In genomic region chr3:55887193-55887828, GRCm38 (mm10) we compare ENCODE assay signal across 18 mouse cellular contexts.
DNase-seq lines count a peak whose midpoint lies in the region; ATAC-seq and TF ChIP-seq lines count a peak whose summit lies in the region.
"Had no signal": no experiment of that assay in that cellular context is flagged by ENCODE, and none has a peak within 500 bp of the region (broad histone marks: within the 10 kb centered on the region; RNA-seq: fewer than 3 reads in every experiment).

No protein-coding gene starts in this region.

- no peak overlapping the region for H3K4me3 ChIP-seq in hindbrain, embryonic 13.5 days
- no peak overlapping the region for H3K4me3 ChIP-seq in hindbrain, embryonic 16.5 days (ENCODE audit: low read length)
- H3K4me3 ChIP-seq in C2C12 (ENCODE audit: insufficient read depth, poor library complexity, severe bottlenecking): no peak overlapping the region
- H3K4me3 ChIP-seq in midbrain, embryonic 12.5 days: no peak overlapping the region
- H3K4me3 ChIP-seq: erythroblast, embryonic 14.5 days; megakaryocyte, embryonic 14.5 days; neural tube, embryonic 12.5 days; stomach, embryonic 15.5 days had no signal

- H3K79me2 ChIP-seq in C2C12 (ENCODE audit: control insufficient read depth, insufficient read depth): no peaks in the 10 kb centered on the region

- no peaks in the 10 kb centered on the region for H3K79me3 ChIP-seq in C2C12 (ENCODE audit: low read depth)

- no peak for ATAC-seq in hindbrain, embryonic 13.5 days (ENCODE audit: low FRiP score)
- ATAC-seq in hindbrain, embryonic 16.5 days: no peak
- ATAC-seq in midbrain, embryonic 12.5 days (ENCODE audit: low FRiP score, low read depth): peak; percentile 52; the same call in 1 of the 2 replicates
- ATAC-seq: forebrain, embryonic 16.5 days; intestine, postnatal 0 days had no signal

- no peak overlapping the region for H3K9ac ChIP-seq in hindbrain, embryonic 13.5 days
- no peak overlapping the region for H3K9ac ChIP-seq in hindbrain, embryonic 16.5 days (ENCODE audit: low read depth, low read length)
- H3K9ac ChIP-seq in midbrain, embryonic 12.5 days (replicated peaks): no peak overlapping the region
- H3K9ac ChIP-seq: neural tube, embryonic 12.5 days; stomach, embryonic 15.5 days had no signal

- peak; percentile 9 for DNase-seq in adrenal gland, postnatal 10 days
- no peak for DNase-seq in adrenal gland, postnatal 25 days
- DNase-seq in gastrocnemius, postnatal 36 days: no peak
- no peak for DNase-seq in frontal cortex, postnatal 10 days (ENCODE audit: low spot score in 2 of 2)
- DNase-seq: cerebellum, adult 11-12 months; gastrocnemius, postnatal 14 days; kidney, postnatal 10 days; thymus, postnatal 25 days had no signal

- no peak overlapping the region for H3K4me2 ChIP-seq in hindbrain, embryonic 13.5 days
- H3K4me2 ChIP-seq in hindbrain, embryonic 16.5 days (ENCODE audit: low read length): no peak overlapping the region
- no peak overlapping the region for H3K4me2 ChIP-seq in midbrain, embryonic 12.5 days (replicated peaks)
- H3K4me2 ChIP-seq: neural tube, embryonic 12.5 days; stomach, embryonic 15.5 days had no signal

- H3K27me3 ChIP-seq in hindbrain, embryonic 13.5 days: no peaks in the 10 kb centered on the region
- no peaks in the 10 kb centered on the region for H3K27me3 ChIP-seq in hindbrain, embryonic 16.5 days (replicated peaks; ENCODE audit: control insufficient read depth, insufficient read depth, low read length)
- no peaks in the 10 kb centered on the region for H3K27me3 ChIP-seq in C2C12 (ENCODE audit: control insufficient read depth, insufficient read depth, insufficient read length)
- H3K27me3 ChIP-seq in midbrain, embryonic 12.5 days: no peaks in the 10 kb centered on the region
- H3K27me3 ChIP-seq: neural tube, embryonic 12.5 days; stomach, embryonic 15.5 days had no signal

- no peak for TF ChIP-seq CTCF in C2C12 (IDR thresholded peaks at IDR 0.05; ENCODE audit: control insufficient read depth, insufficient read depth, insufficient read length)

- 77% methylated on average over 10 of the region's 10 CpGs for WGBS in hindbrain, embryonic 13.5 days
- 66% methylated on average over 10 of the region's 10 CpGs for WGBS in hindbrain, embryonic 16.5 days
- 67% methylated on average over 10 of the region's 10 CpGs for WGBS in midbrain, embryonic 12.5 days

- no peaks in the 10 kb centered on the region for H3K4me1 ChIP-seq in hindbrain, embryonic 13.5 days (replicated peaks)
- no peaks in the 10 kb centered on the region for H3K4me1 ChIP-seq in hindbrain, embryonic 16.5 days (ENCODE audit: control insufficient read depth, insufficient read depth, low read depth, low read length)
- H3K4me1 ChIP-seq in midbrain, embryonic 12.5 days: no peaks in the 10 kb centered on the region
- H3K4me1 ChIP-seq: megakaryocyte, embryonic 14.5 days; neural tube, embryonic 12.5 days; stomach, embryonic 15.5 days had no signal

- no peaks in the 10 kb centered on the region for H3K9me3 ChIP-seq in hindbrain, embryonic 13.5 days
- no peaks in the 10 kb centered on the region for H3K9me3 ChIP-seq in hindbrain, embryonic 16.5 days (ENCODE audit: control insufficient read depth, low read length)
- no peaks in the 10 kb centered on the region for H3K9me3 ChIP-seq in midbrain, embryonic 12.5 days
- H3K9me3 ChIP-seq: megakaryocyte, embryonic 14.5 days; neural tube, embryonic 12.5 days; stomach, embryonic 15.5 days had no signal

- intact Hi-C loops in gastrocnemius, postnatal 36 days (cut with DNase I): no loop called here

- no peak overlapping the region for H3ac ChIP-seq in C2C12 (ENCODE audit: control insufficient read depth, insufficient read length, low read depth)

- H3K27ac ChIP-seq in hindbrain, embryonic 13.5 days: 0 out of 2 replicates have a peak overlapping the region, but pooled peaks have one; percentile 48
- no peak overlapping the region for H3K27ac ChIP-seq in hindbrain, embryonic 16.5 days (ENCODE audit: low read depth, low read length)
- no peak overlapping the region for H3K27ac ChIP-seq in midbrain, embryonic 12.5 days (replicated peaks)
- H3K27ac ChIP-seq: neural tube, embryonic 12.5 days; stomach, embryonic 15.5 days had no signal

- 0 out of 2 replicates have a peak, but pooled peaks cover 8% of the 10 kb centered on the region for H3K36me3 ChIP-seq in hindbrain, embryonic 13.5 days
- H3K36me3 ChIP-seq in hindbrain, embryonic 16.5 days (ENCODE audit: control insufficient read depth, insufficient read depth, low read length): peaks cover 3% of the 10 kb centered on the region; the same call in 1 of the 2 replicates
- no peaks in the 10 kb centered on the region for H3K36me3 ChIP-seq in C2C12 (ENCODE audit: control insufficient read depth, insufficient read depth)
- H3K36me3 ChIP-seq in midbrain, embryonic 12.5 days: no peaks in the 10 kb centered on the region
- H3K36me3 ChIP-seq: neural tube, embryonic 12.5 days; stomach, embryonic 15.5 days had no signal

TF ChIP-seq in C2C12, 6 proteins besides CTCF, POLR2A, EP300 and RAD21:
- TF ChIP-seq USF1 (IDR thresholded peaks at IDR 0.05; ENCODE audit: low read depth): peak; percentile 50
- peak; percentile 89 for TF ChIP-seq CEBPB (IDR thresholded peaks at IDR 0.05; ENCODE audit: low read depth)
- no peak for TF ChIP-seq MYOG (IDR thresholded peaks at IDR 0.05; ENCODE audit: control insufficient read depth, extremely low read depth, insufficient read length)
- TF ChIP-seq MYOD1 (IDR thresholded peaks at IDR 0.05; ENCODE audit: control insufficient read depth, insufficient read length, low read depth): no peak
